Mouse (Mus musculus): ENCODE measurements around the gene Laptm5. TPM values are rescaled to one million over a fixed set of nuclear protein-coding genes. Genes with fewer than 3 reads are reported as not detected.

Laptm5 gene
- polyA plus RNA-seq, 1 experiment, result 903 TPM

- H3K4me3 ChIP-seq (ENCODE audit: extremely low read depth, insufficient read depth, insufficient read length), result no peak overlapping the region
- TF ChIP-seq CTCF (IDR thresholded peaks at IDR 0.05; ENCODE audit: extremely low read depth, insufficient read depth, insufficient read length, insufficient replicate concordance) (no peak), POLR2A (IDR thresholded peaks at IDR 0.05; ENCODE audit: low read depth, low read length) (no peak)
- peaks cover 10% of the 10 kb centered on the region for H3K36me3 ChIP-seq (ENCODE audit: control insufficient read depth, insufficient read depth, low read length)
- no peak for DNase-seq (ENCODE audit: low read depth in 1 of 2, low spot score in 2 of 2)
- WGBS, result 58% methylated on average over 4 of the region's 4 CpGs
- no peaks in the 10 kb centered on the region for H3K27me3 ChIP-seq (ENCODE audit: control insufficient read depth, insufficient read depth, low read length)
- peaks cover 55% of the 10 kb centered on the region; the same call in 1 of the 2 replicates for H3K4me1 ChIP-seq (ENCODE audit: control insufficient read depth, insufficient read depth, insufficient read length)
- H3K27ac ChIP-seq (ENCODE audit: insufficient read depth, low read length), result peak overlapping the region; percentile 96
Observed at GRCm38 (mm10) chr4:130917564-130917963, 4.6 kb downstream of the Laptm5 start.

GRCm38 (mm10) chr4:130918805-130919749, 6.2 kb downstream of the Laptm5 start:
- TF ChIP-seq CTCF (IDR thresholded peaks at IDR 0.05; ENCODE audit: extremely low read depth, insufficient read depth, insufficient read length, insufficient replicate concordance) (no peak), POLR2A (IDR thresholded peaks at IDR 0.05; ENCODE audit: low read depth, low read length) (no peak)
- Histone ChIP-seq H3K36me3 (ENCODE audit: control insufficient read depth, insufficient read depth, low read length) (peaks cover 13% of the 10 kb centered on the region), H3K27me3 (ENCODE audit: control insufficient read depth, insufficient read depth, low read length) (no peaks in the 10 kb centered on the region), H3K4me1 (ENCODE audit: control insufficient read depth, insufficient read depth, insufficient read length) (peaks cover 57% of the 10 kb centered on the region; the same call in 1 of the 2 replicates), H3K4me3 (ENCODE audit: extremely low read depth, insufficient read depth, insufficient read length) (peak overlapping the region; percentile 10; the same call in 1 of the 2 replicates), H3K27ac (ENCODE audit: insufficient read depth, low read length) (peak overlapping the region; percentile 96)
- WGBS, result 46% methylated on average over 10 of the region's 10 CpGs
- no peak for DNase-seq (ENCODE audit: low read depth in 1 of 2, low spot score in 2 of 2)

DNA sequence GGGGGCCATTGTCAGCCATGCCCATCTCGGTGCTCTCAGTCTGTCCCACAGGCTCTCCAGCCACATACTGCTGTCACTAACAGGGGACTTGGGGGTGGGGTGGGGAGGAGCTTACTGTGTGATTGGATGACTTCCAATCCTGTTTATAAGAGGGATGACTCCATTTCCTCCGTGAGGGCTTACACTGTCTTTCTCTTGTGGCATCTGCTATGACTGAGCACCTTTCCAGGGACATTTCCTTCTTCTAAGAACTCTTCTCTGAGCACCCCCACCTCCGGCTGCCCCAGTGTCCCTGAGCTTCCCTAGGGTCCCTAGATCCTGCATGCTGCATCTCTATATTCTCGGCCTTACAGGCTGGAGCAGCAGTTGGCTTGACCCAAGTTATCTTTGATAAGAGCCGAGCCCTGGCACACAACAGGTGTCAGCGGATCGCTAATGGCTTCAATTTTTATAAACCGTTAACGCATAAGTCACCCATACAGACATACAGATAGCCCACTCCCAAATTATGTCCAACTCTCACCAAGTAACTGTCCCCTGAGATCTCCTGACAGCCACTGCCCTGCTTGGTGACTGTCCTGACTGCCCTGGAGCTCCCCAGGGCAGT, 6.9 kb downstream of the Laptm5 start:
- peak overlapping the region; percentile 91 for H3K27ac ChIP-seq (ENCODE audit: insufficient read depth, low read length)
- peaks cover 57% of the 10 kb centered on the region; the same call in 1 of the 2 replicates for H3K4me1 ChIP-seq (ENCODE audit: control insufficient read depth, insufficient read depth, insufficient read length)
- no peak for DNase-seq (ENCODE audit: low read depth in 1 of 2, low spot score in 2 of 2)
- 54% methylated on average over 9 of the region's 9 CpGs for WGBS
- H3K36me3 ChIP-seq (ENCODE audit: control insufficient read depth, insufficient read depth, low read length), result peaks cover 17% of the 10 kb centered on the region
- TF ChIP-seq POLR2A (IDR thresholded peaks at IDR 0.05; ENCODE audit: low read depth, low read length), result no peak
- TF ChIP-seq CTCF (IDR thresholded peaks at IDR 0.05; ENCODE audit: extremely low read depth, insufficient read depth, insufficient read length, insufficient replicate concordance), result no peak
- H3K27me3 ChIP-seq (ENCODE audit: control insufficient read depth, insufficient read depth, low read length), result no peaks in the 10 kb centered on the region
- H3K4me3 ChIP-seq (ENCODE audit: extremely low read depth, insufficient read depth, insufficient read length), result no peak overlapping the region

- no peak for TF ChIP-seq POLR2A (IDR thresholded peaks at IDR 0.05; ENCODE audit: low read depth, low read length)
- no peak for TF ChIP-seq CTCF (IDR thresholded peaks at IDR 0.05; ENCODE audit: extremely low read depth, insufficient read depth, insufficient read length, insufficient replicate concordance)
- peak overlapping the region; percentile 91 for H3K27ac ChIP-seq (ENCODE audit: insufficient read depth, low read length)
- peaks cover 60% of the 10 kb centered on the region; the same call in 1 of the 2 replicates for H3K4me1 ChIP-seq (ENCODE audit: control insufficient read depth, insufficient read depth, insufficient read length)
- no peaks in the 10 kb centered on the region for H3K27me3 ChIP-seq (ENCODE audit: control insufficient read depth, insufficient read depth, low read length)
- peak overlapping the region; percentile 12; the same call in 1 of the 2 replicates for H3K4me3 ChIP-seq (ENCODE audit: extremely low read depth, insufficient read depth, insufficient read length)
- DNase-seq (ENCODE audit: low read depth in 1 of 2, low spot score in 2 of 2), result peak in 1 of 2 experiments; percentile 87
- H3K36me3 ChIP-seq (ENCODE audit: control insufficient read depth, insufficient read depth, low read length), result peaks cover 26% of the 10 kb centered on the region
- WGBS, result 3% methylated on average over 12 of the region's 12 CpGs
Observed at GRCm38 (mm10) chr4:130920951-130921693, 8.2 kb downstream of the Laptm5 start.

GRCm38 (mm10) chr4:130921986-130922385, 9.1 kb downstream of the Laptm5 start:
- H3K4me1 ChIP-seq (ENCODE audit: control insufficient read depth, insufficient read depth, insufficient read length), result peaks cover 51% of the 10 kb centered on the region; the same call in 1 of the 2 replicates
- H3K27ac ChIP-seq (ENCODE audit: insufficient read depth, low read length), result peak overlapping the region; percentile 91
- 22% methylated on average over 10 of the region's 10 CpGs for WGBS
- peak in 1 of 2 experiments; percentile 51 for DNase-seq (ENCODE audit: low read depth in 1 of 2, low spot score in 2 of 2)
- H3K4me3 ChIP-seq (ENCODE audit: extremely low read depth, insufficient read depth, insufficient read length), result no peak overlapping the region
- H3K27me3 ChIP-seq (ENCODE audit: control insufficient read depth, insufficient read depth, low read length), result no peaks in the 10 kb centered on the region
- peaks cover 32% of the 10 kb centered on the region for H3K36me3 ChIP-seq (ENCODE audit: control insufficient read depth, insufficient read depth, low read length)
- TF ChIP-seq POLR2A (IDR thresholded peaks at IDR 0.05; ENCODE audit: low read depth, low read length), result no peak
- no peak for TF ChIP-seq CTCF (IDR thresholded peaks at IDR 0.05; ENCODE audit: extremely low read depth, insufficient read depth, insufficient read length, insufficient replicate concordance)

GRCm38 (mm10) chr4:130926274-130926673, 13.3 kb downstream of the Laptm5 start:
- DNase-seq (ENCODE audit: low read depth in 1 of 2, low spot score in 2 of 2), result no peak
- no peak overlapping the region for H3K27ac ChIP-seq (ENCODE audit: insufficient read depth, low read length)
- TF ChIP-seq POLR2A (IDR thresholded peaks at IDR 0.05; ENCODE audit: low read depth, low read length) (no peak), CTCF (IDR thresholded peaks at IDR 0.05; ENCODE audit: extremely low read depth, insufficient read depth, insufficient read length, insufficient replicate concordance) (no peak)
- H3K4me1 ChIP-seq (ENCODE audit: control insufficient read depth, insufficient read depth, insufficient read length), result peaks cover 13% of the 10 kb centered on the region; the same call in 1 of the 2 replicates
- H3K27me3 ChIP-seq (ENCODE audit: control insufficient read depth, insufficient read depth, low read length), result no peaks in the 10 kb centered on the region
- H3K36me3 ChIP-seq (ENCODE audit: control insufficient read depth, insufficient read depth, low read length), result peaks cover 65% of the 10 kb centered on the region
- no peak overlapping the region for H3K4me3 ChIP-seq (ENCODE audit: extremely low read depth, insufficient read depth, insufficient read length)
- WGBS, result 72% methylated on average over 6 of the region's 6 CpGs
